Mouse (Mus musculus) neutrophil, adult 5-6 weeks (primary cell): ENCODE data around the gene Smc1a. TPM values are rescaled to one million over a fixed set of nuclear protein-coding genes. Genes with fewer than 3 reads are reported as not detected.

Experiments used
- total RNA-seq: library from RNA; stranded (forward); fragments of 200-1000 nt; gene quantifications from 2 replicates; pipeline ENCODE4 v1.2.3, GENCODE M21; 2017

The Smc1a gene
- total RNA-seq, 1 experiment from 2014 or later: 134 TPM

Other genes with a start within 250 kb of the Smc1a start
- 151 and 155 TPM in 2 replicates for gene Huwe1, start 215.6 kb upstream of the Smc1a start, total RNA-seq
- 23.2 and 24.1 TPM in 2 replicates for gene Hsd17b10, start 14.6 kb upstream of the Smc1a start, total RNA-seq
- gene Ribc1, start 133 bp upstream of the Smc1a start, total RNA-seq: 1.6 and 4.1 TPM in 2 replicates
- 0.23 and 0.74 TPM in 2 replicates for gene Iqsec2, start 127.8 kb downstream of the Smc1a start, total RNA-seq
- 69.0 and 73.4 TPM in 2 replicates for gene Kdm5c, start 216.6 kb downstream of the Smc1a start, total RNA-seq